Mouse (Mus musculus) bone marrow macrophage, adult 2 months (primary cell): ENCODE data around the gene Bnipl.

Experiments used
- CTCF ChIP-seq: IDR thresholded peaks from 2 replicates; pipeline ENCODE4 v1.5.1; 2012; ENCODE audit warnings: low read depth, mild to moderate bottlenecking, low read length, moderate library complexity
- POLR2A ChIP-seq: IDR thresholded peaks from 2 replicates; pipeline ENCODE4 v1.6.1; 2012; ENCODE audit warnings: mild to moderate bottlenecking, low read depth, low read length, borderline replicate concordance

GRCm38 (mm10) chr3:95231298-95232221 is 19.4 kb downstream of the Bnipl start, which contains the start of gene Mllt11:
- TF ChIP-seq CTCF (no peak), POLR2A (no peak)
